Mouse (Mus musculus) G1E (cell line): ENCODE measurements at regions not wholly inside any gene's neighbourhood (a gene's known extent, or its start where the extent isn't known, plus 50 kb on each side); places are given as distances from the start of the nearest gene placed in this dataset.

Experiments used
- ATAC-seq: 2 replicates; pipeline ENCODE4 v1.8.0; 2016; ENCODE audit warnings: mild to moderate bottlenecking; ENCODE audit not compliant: insufficient number of reproducible peaks, poor library complexity, low FRiP score, severe bottlenecking; ENCODE audit errors: extremely low read depth
- DNase-seq: peaks from one replicate; pipeline ENCODE4 v3.0.0; 2012; ENCODE audit warnings: low spot score
- H3K27me3 ChIP-seq: 2 replicates; pipeline ENCODE4 v1.6.1; 2012; ENCODE audit warnings: mild to moderate bottlenecking, low read length, inconsistent platforms; ENCODE audit not compliant: insufficient read depth
- H3K36me3 ChIP-seq: replicated peaks from 2 replicates; pipeline ENCODE3; 2012; ENCODE audit warnings: mild to moderate bottlenecking, inconsistent platforms
- H3K4me1 ChIP-seq: 2 replicates; pipeline ENCODE4 v1.6.1; 2012; ENCODE audit warnings: low read depth, low read length, inconsistent platforms, mixed read lengths; ENCODE audit not compliant: insufficient read depth
- H3K4me3 ChIP-seq: 2 replicates; pipeline ENCODE4 v1.5.1; 2012; ENCODE audit warnings: low read depth, mild to moderate bottlenecking, inconsistent platforms, low read length, moderate library complexity, mixed read lengths
- H3K9me3 ChIP-seq: replicated peaks from 2 replicates; pipeline ENCODE4 v1.6.1; 2012; ENCODE audit warnings: inconsistent platforms
- CTCF ChIP-seq: IDR thresholded peaks from 2 replicates; pipeline ENCODE4 v1.5.1; 2012; ENCODE audit warnings: low read depth, low read length, inconsistent platforms, mixed read lengths
- GATA1 ChIP-seq: IDR thresholded peaks from 2 replicates; pipeline ENCODE4 v1.6.1; 2012; ENCODE audit warnings: borderline replicate concordance, low read length, inconsistent platforms, mixed read lengths
- GATA2 ChIP-seq: IDR thresholded peaks from 2 replicates; pipeline ENCODE4 v1.6.1; 2012; ENCODE audit warnings: low read depth, low read length, inconsistent platforms, borderline replicate concordance
- POLR2AphosphoS5 ChIP-seq: IDR thresholded peaks from 2 replicates; pipeline ENCODE4 v1.6.1; 2012; ENCODE audit warnings: low read depth, low read length, inconsistent platforms; ENCODE audit not compliant: insufficient replicate concordance
- TAL1 ChIP-seq: conservative IDR thresholded peaks from 2 replicates; pipeline ENCODE4 v1.6.1; 2012; ENCODE audit warnings: low read depth, low read length, inconsistent platforms, mixed read lengths

GRCm38 (mm10) chr14:54099360-54099759, 154.5 kb downstream of the Dad1 start:
- H3K9me3 ChIP-seq: no peaks in the 10 kb centered on the region
- H3K36me3 ChIP-seq: no peaks in the 10 kb centered on the region
- TF ChIP-seq CTCF: no peak
- TF ChIP-seq GATA2: no peak
- no peak for TF ChIP-seq POLR2AphosphoS5
- TF ChIP-seq TAL1: no peak; the same call in 1 of the 2 replicates
- TF ChIP-seq GATA1: no peak
- no peak overlapping the region for H3K4me3 ChIP-seq
- peaks cover 32% of the 10 kb centered on the region for H3K4me1 ChIP-seq
- ATAC-seq (no peak), DNase-seq (no peak)
- H3K27me3 ChIP-seq: peaks cover 82% of the 10 kb centered on the region

GRCm38 (mm10) chr14:54098122-54098775, 155.7 kb downstream of the Dad1 start:
- H3K4me3 ChIP-seq: no peak overlapping the region
- H3K4me1 ChIP-seq: peaks cover 32% of the 10 kb centered on the region
- ATAC-seq (no peak), DNase-seq (no peak)
- H3K36me3 ChIP-seq: no peaks in the 10 kb centered on the region
- H3K27me3 ChIP-seq: peaks cover 72% of the 10 kb centered on the region
- H3K9me3 ChIP-seq: no peaks in the 10 kb centered on the region
- TF ChIP-seq CTCF: no peak
- TF ChIP-seq GATA2: no peak
- no peak for TF ChIP-seq GATA1
- TF ChIP-seq POLR2AphosphoS5: no peak
- TF ChIP-seq TAL1: no peak

GRCm38 (mm10) chr14:54097026-54097425, 156.9 kb downstream of the Dad1 start:
- no peak overlapping the region for H3K4me3 ChIP-seq
- H3K36me3 ChIP-seq: no peaks in the 10 kb centered on the region
- H3K4me1 ChIP-seq: peaks cover 21% of the 10 kb centered on the region
- ATAC-seq (no peak), DNase-seq (no peak)
- peaks cover 2% of the 10 kb centered on the region; the same call in 1 of the 2 replicates for H3K9me3 ChIP-seq
- peaks cover 60% of the 10 kb centered on the region for H3K27me3 ChIP-seq
- TF ChIP-seq GATA1 (no peak), GATA2 (no peak), POLR2AphosphoS5 (no peak), TAL1 (no peak), CTCF (no peak)

- peaks cover 56% of the 10 kb centered on the region for H3K27me3 ChIP-seq
- H3K4me3 ChIP-seq: no peak overlapping the region
- no peaks in the 10 kb centered on the region for H3K36me3 ChIP-seq
- DNase-seq: no peak
- ATAC-seq: no peak
- H3K4me1 ChIP-seq: peaks cover under 1% of the 10 kb centered on the region; the same call in 1 of the 2 replicates
- TF ChIP-seq CTCF (no peak), POLR2AphosphoS5 (no peak), TAL1 (no peak)
- peaks cover 2% of the 10 kb centered on the region; the same call in 1 of the 2 replicates for H3K9me3 ChIP-seq
Observed at GRCm38 (mm10) chr14:54092444-54092843, 161.5 kb downstream of the Dad1 start.

- Histone ChIP-seq H3K27me3 (peaks cover 65% of the 10 kb centered on the region), H3K36me3 (no peaks in the 10 kb centered on the region), H3K4me1 (no peaks in the 10 kb centered on the region), H3K4me3 (no peak overlapping the region), H3K9me3 (no peaks in the 10 kb centered on the region)
- DNase-seq: no peak
- TF ChIP-seq CTCF: no peak
- no peak for TF ChIP-seq GATA2
- TF ChIP-seq GATA1: no peak
- TF ChIP-seq TAL1: no peak
- no peak for TF ChIP-seq POLR2AphosphoS5
- ATAC-seq: no peak
Observed at GRCm38 (mm10) chr14:54086660-54087059, 167.2 kb downstream of the Dad1 start.

- Histone ChIP-seq H3K36me3 (no peaks in the 10 kb centered on the region), H3K9me3 (no peaks in the 10 kb centered on the region), H3K27me3 (peaks cover 69% of the 10 kb centered on the region), H3K4me1 (peaks cover 4% of the 10 kb centered on the region; the same call in 1 of the 2 replicates), H3K4me3 (no peak overlapping the region)
- ATAC-seq (no peak), DNase-seq (no peak)
- TF ChIP-seq GATA1: no peak
- no peak for TF ChIP-seq TAL1
- no peak for TF ChIP-seq GATA2
- no peak for TF ChIP-seq POLR2AphosphoS5
- no peak for TF ChIP-seq CTCF
Observed at GRCm38 (mm10) chr14:54074659-54075058, 179.2 kb downstream of the Dad1 start.

- H3K36me3 ChIP-seq: no peaks in the 10 kb centered on the region
- H3K4me1 ChIP-seq: peaks cover 16% of the 10 kb centered on the region
- H3K4me3 ChIP-seq: no peak overlapping the region
- DNase-seq (no peak), ATAC-seq (no peak)
- H3K9me3 ChIP-seq: no peaks in the 10 kb centered on the region
- H3K27me3 ChIP-seq: peaks cover 68% of the 10 kb centered on the region
- TF ChIP-seq POLR2AphosphoS5: no peak
- no peak for TF ChIP-seq GATA2
- TF ChIP-seq CTCF: no peak
- no peak for TF ChIP-seq TAL1
Observed at GRCm38 (mm10) chr14:54072283-54072912, 181.5 kb downstream of the Dad1 start.
